Mouse (Mus musculus) testis, adult 2 months (tissue): ENCODE data around the gene Boc. TPM values are rescaled to one million over a fixed set of nuclear protein-coding genes. Genes with fewer than 3 reads are reported as not detected.

ENCODE experiments used
- H3K27ac ChIP-seq: fragments of 200-500 bp; 2 replicates; pipeline ENCODE4 v1.5.1; 2012; ENCODE audit warnings: low read depth, low read length; ENCODE audit not compliant: control insufficient read depth, insufficient read depth
- H3K27me3 ChIP-seq: fragments of 200-500 bp; 2 replicates; pipeline ENCODE4 v1.6.1; 2012; ENCODE audit warnings: mild to moderate bottlenecking, low read length, moderate library complexity; ENCODE audit not compliant: control insufficient read depth, insufficient read depth
- H3K36me3 ChIP-seq: fragments of 200-500 bp; 2 replicates; pipeline ENCODE4 v1.6.1; 2012; ENCODE audit warnings: mild to moderate bottlenecking, low read length; ENCODE audit not compliant: control insufficient read depth, insufficient read depth
- H3K4me1 ChIP-seq: fragments of 200-500 bp; 2 replicates; pipeline ENCODE4 v1.6.1; 2012; ENCODE audit warnings: low read length; ENCODE audit not compliant: control insufficient read depth, insufficient read depth
- H3K4me3 ChIP-seq: fragments of 200-500 bp; 2 replicates; pipeline ENCODE4 v1.5.1; 2012; ENCODE audit warnings: low read depth, mild to moderate bottlenecking, low read length, moderate library complexity, mixed read lengths; ENCODE audit not compliant: control insufficient read depth
- CTCF ChIP-seq: fragments of 200-500 bp; IDR thresholded peaks from 2 replicates; pipeline ENCODE4 v1.5.1; 2012; ENCODE audit warnings: low read depth, mild to moderate bottlenecking, inconsistent platforms, low read length, moderate library complexity; ENCODE audit not compliant: control insufficient read depth, insufficient read depth, insufficient replicate concordance
- POLR2A ChIP-seq: fragments of 200-500 bp; IDR thresholded peaks from 2 replicates; pipeline ENCODE4 v1.6.1; 2012; ENCODE audit warnings: low read depth, mild to moderate bottlenecking, inconsistent platforms, low read length, moderate library complexity; ENCODE audit not compliant: control insufficient read depth
- polyA plus RNA-seq: library from polyadenylated mRNA; depleted of rRNA; stranded (reverse); fragments of >200 nt; gene quantifications from 2 replicates; pipeline ENCODE4 v1.2.3, GENCODE M21; 2012

Gene Boc
- polyA plus RNA-seq, 1 experiment = 3.3 TPM

- Histone ChIP-seq H3K36me3 (no peaks in the 10 kb centered on the region), H3K27ac (no peak overlapping the region), H3K4me1 (peaks cover 3% of the 10 kb centered on the region), H3K4me3 (no peak overlapping the region), H3K27me3 (no peaks in the 10 kb centered on the region)
- TF ChIP-seq CTCF (no peak), POLR2A (no peak)
These were observed 50.7 kb downstream of the Boc start for GRCm38 (mm10) chr16:44508025-44508424.

GRCm38 (mm10) chr16:44507027-44507929 is 51.4 kb downstream of the Boc start:
- Histone ChIP-seq H3K36me3 (no peaks in the 10 kb centered on the region), H3K27me3 (no peaks in the 10 kb centered on the region), H3K4me1 (peaks cover 5% of the 10 kb centered on the region), H3K27ac (no peak overlapping the region), H3K4me3 (no peak overlapping the region)
- TF ChIP-seq POLR2A = no peak
- TF ChIP-seq CTCF = no peak

GRCm38 (mm10) chr16:44505243-44505642 is 53.5 kb downstream of the Boc start:
- Histone ChIP-seq H3K36me3 (no peaks in the 10 kb centered on the region), H3K4me1 (peaks cover 6% of the 10 kb centered on the region; the same call in 1 of the 2 replicates), H3K27ac (no peak overlapping the region), H3K4me3 (no peak overlapping the region), H3K27me3 (no peaks in the 10 kb centered on the region)
- TF ChIP-seq CTCF = no peak
- no peak for TF ChIP-seq POLR2A

GRCm38 (mm10) chr16:44502895-44503575 is 55.7 kb downstream of the Boc start:
- Histone ChIP-seq H3K36me3 (no peaks in the 10 kb centered on the region), H3K4me3 (no peak overlapping the region), H3K27ac (no peak overlapping the region; the same call in 1 of the 2 replicates), H3K4me1 (peaks cover 6% of the 10 kb centered on the region; the same call in 1 of the 2 replicates), H3K27me3 (no peaks in the 10 kb centered on the region)
- TF ChIP-seq CTCF (no peak), POLR2A (no peak)

GRCm38 (mm10) chr16:44502325-44502724 is 56.4 kb downstream of the Boc start:
- Histone ChIP-seq H3K27me3 (no peaks in the 10 kb centered on the region), H3K4me3 (no peak overlapping the region), H3K36me3 (no peaks in the 10 kb centered on the region), H3K4me1 (peaks cover 6% of the 10 kb centered on the region; the same call in 1 of the 2 replicates), H3K27ac (no peak overlapping the region)
- TF ChIP-seq POLR2A (no peak), CTCF (no peak)

GRCm38 (mm10) chr16:44501783-44502182 is 56.9 kb downstream of the Boc start:
- Histone ChIP-seq H3K27ac (no peak overlapping the region), H3K36me3 (no peaks in the 10 kb centered on the region), H3K4me1 (peaks cover 6% of the 10 kb centered on the region; the same call in 1 of the 2 replicates), H3K4me3 (peak overlapping the region; percentile 76), H3K27me3 (no peaks in the 10 kb centered on the region)
- TF ChIP-seq CTCF (no peak), POLR2A (no peak)

- Histone ChIP-seq H3K27me3 (no peaks in the 10 kb centered on the region), H3K27ac (no peak overlapping the region), H3K4me1 (peaks cover 6% of the 10 kb centered on the region; the same call in 1 of the 2 replicates), H3K36me3 (no peaks in the 10 kb centered on the region), H3K4me3 (no peak overlapping the region)
- TF ChIP-seq CTCF = no peak
- no peak for TF ChIP-seq POLR2A
These were observed 60.2 kb downstream of the Boc start for GRCm38 (mm10) chr16:44498447-44498846.
